ENCODE assay signal across 26 mouse cellular contexts in genomic region chr7:63729605-63730004, GRCm38 (mm10).
"Had no signal": no experiment of that assay in that cellular context is flagged by ENCODE, and none has a peak within 500 bp of the region (broad histone marks: within the 10 kb centered on the region; RNA-seq: fewer than 3 reads in every experiment).

No protein-coding gene starts in this region.

- ATAC-seq: forebrain, embryonic 13.5 days; forebrain, embryonic 15.5 days; forebrain, embryonic 16.5 days; forebrain, postnatal 0 days had no signal

- H3K4me3 ChIP-seq: embryonic facial prominence, embryonic 10.5 days; embryonic facial prominence, embryonic 12.5 days; embryonic facial prominence, embryonic 13.5 days; embryonic facial prominence, embryonic 15.5 days; erythroblast, embryonic 14.5 days; forebrain, embryonic 10.5 days; forebrain, embryonic 12.5 days; forebrain, embryonic 13.5 days; forebrain, embryonic 15.5 days; gastrocnemius, adult 2 months; heart, adult 2 months had no signal

- H3K27me3 ChIP-seq: embryonic facial prominence, embryonic 12.5 days; embryonic facial prominence, embryonic 13.5 days; embryonic facial prominence, embryonic 15.5 days; forebrain, embryonic 12.5 days; forebrain, embryonic 13.5 days; forebrain, embryonic 15.5 days had no signal

- H3K4me1 ChIP-seq: embryonic facial prominence, embryonic 10.5 days; embryonic facial prominence, embryonic 12.5 days; embryonic facial prominence, embryonic 13.5 days; embryonic facial prominence, embryonic 15.5 days; forebrain, embryonic 10.5 days; forebrain, embryonic 12.5 days; forebrain, embryonic 13.5 days; forebrain, embryonic 15.5 days had no signal

- H3K4me2 ChIP-seq: embryonic facial prominence, embryonic 12.5 days; embryonic facial prominence, embryonic 13.5 days; embryonic facial prominence, embryonic 15.5 days; forebrain, embryonic 12.5 days; forebrain, embryonic 13.5 days; forebrain, embryonic 15.5 days had no signal

- H3K36me3 ChIP-seq: embryonic facial prominence, embryonic 10.5 days; embryonic facial prominence, embryonic 12.5 days; embryonic facial prominence, embryonic 13.5 days; embryonic facial prominence, embryonic 15.5 days; forebrain, embryonic 10.5 days; forebrain, embryonic 12.5 days had no signal

- H3K9ac ChIP-seq: embryonic facial prominence, embryonic 12.5 days; embryonic facial prominence, embryonic 13.5 days; embryonic facial prominence, embryonic 15.5 days; forebrain, embryonic 12.5 days; forebrain, embryonic 13.5 days; forebrain, embryonic 15.5 days; forebrain, postnatal 0 days had no signal

- H3K27ac ChIP-seq: embryonic facial prominence, embryonic 10.5 days; embryonic facial prominence, embryonic 12.5 days; embryonic facial prominence, embryonic 13.5 days; embryonic facial prominence, embryonic 15.5 days; forebrain, embryonic 10.5 days; forebrain, embryonic 12.5 days; forebrain, embryonic 13.5 days; forebrain, embryonic 15.5 days; gastrocnemius, adult 2 months; heart, adult 2 months had no signal

- H3K9me3 ChIP-seq: embryonic facial prominence, embryonic 10.5 days; embryonic facial prominence, embryonic 12.5 days; embryonic facial prominence, embryonic 13.5 days; embryonic facial prominence, embryonic 15.5 days; forebrain, embryonic 10.5 days; forebrain, embryonic 12.5 days; forebrain, embryonic 13.5 days; forebrain, embryonic 15.5 days had no signal

- DNase-seq: cerebellum, adult 2 months; cerebellum, adult 8-10 months; cerebellum, adult 9-10 months; cerebellum, adult 9-11 months; cerebellum, postnatal 10 days; cerebellum, postnatal 14 days; cerebellum, postnatal 36 days; embryo, embryonic 11 days; forebrain, postnatal 0 days; gastrocnemius, adult 2 months; gastrocnemius, postnatal 10 days; gastrocnemius, postnatal 14 days; gastrocnemius, postnatal 25 days; gastrocnemius, postnatal 36 days; heart, adult 18-20 months; heart, adult 2 months had no signal
